Mouse (Mus musculus) liver, embryonic 14.5 days (tissue): ENCODE data around the gene Tmtc3.

ENCODE experiments used
- CTCF ChIP-seq: IDR thresholded peaks from 2 replicates; pipeline ENCODE4 v1.5.1; 2016; ENCODE audit warnings: antibody characterized with exemption, low read depth, control low read depth
- EP300 ChIP-seq: IDR thresholded peaks from 2 replicates; pipeline ENCODE4 v1.6.1; 2016; ENCODE audit warnings: antibody characterized with exemption, low read depth

GRCm38 (mm10) chr10:100460515-100460914 is 26.6 kb downstream of the Tmtc3 start:
- no peak for TF ChIP-seq EP300
- no peak for TF ChIP-seq CTCF
